Mouse (Mus musculus) forebrain, embryonic 14.5 days (tissue): ENCODE results near the gene Hmgb1. TPM values are rescaled to one million over a fixed set of nuclear protein-coding genes. Genes with fewer than 3 reads are reported as not detected.
"Not testable (repeated sequence)": the region's sequence is repeated elsewhere in the genome, so short reads cannot be mapped to it uniquely, and the experiment has no call there.

Experiments
- ATAC-seq: fragments of 200-750 bp; cut with Nextera tagmentation; 2 replicates; pipeline ENCODE4 v1.8.0; 2017; ENCODE audit warnings: mild to moderate bottlenecking, moderate library complexity
- DNase-seq: peaks from one replicate; pipeline ENCODE4 v3.0.0-alpha.2; 2015; ENCODE audit warnings: low spot score
- H3K27ac ChIP-seq: fragments of 300-500 bp; sonication (generic); 2 replicates; pipeline ENCODE4 v1.5.1; 2014; ENCODE audit warnings: low read depth, mild to moderate bottlenecking, control low read depth, low read length, moderate library complexity
- H3K27me3 ChIP-seq: fragments of 300-500 bp; sonication (generic); replicated peaks from 2 replicates; pipeline ENCODE4 v1.6.1; 2014; ENCODE audit warnings: low read length, control low read depth, mixed read lengths; ENCODE audit not compliant: control insufficient read depth, insufficient read depth
- H3K36me3 ChIP-seq: fragments of 300-500 bp; sonication (generic); 2 replicates; pipeline ENCODE4 v1.6.1; 2014; ENCODE audit warnings: low read length, control low read depth; ENCODE audit not compliant: control insufficient read depth, insufficient read depth
- H3K4me1 ChIP-seq: fragments of 300-500 bp; sonication (generic); 2 replicates; pipeline ENCODE4 v1.6.1; 2014; ENCODE audit warnings: antibody characterized with exemption, low read length, control low read depth; ENCODE audit not compliant: control insufficient read depth, insufficient read depth
- H3K4me2 ChIP-seq: fragments of 300-500 bp; sonication (generic); 2 replicates; pipeline ENCODE4 v1.6.1; 2014; ENCODE audit warnings: mild to moderate bottlenecking, control low read depth, low read length
- H3K4me3 ChIP-seq: fragments of 300-500 bp; sonication (generic); 2 replicates; pipeline ENCODE4 v1.5.1; 2014; ENCODE audit warnings: low read depth, low read length, control low read depth
- H3K9ac ChIP-seq: fragments of 300-500 bp; sonication (generic); 2 replicates; pipeline ENCODE4 v1.6.1; 2014; ENCODE audit warnings: mild to moderate bottlenecking, low read length, control low read depth, moderate library complexity
- H3K9me3 ChIP-seq: fragments of 300-500 bp; sonication (generic); replicated peaks from 2 replicates; pipeline ENCODE4 v1.6.1; 2016; ENCODE audit warnings: low read length, control low read depth, mixed read lengths; ENCODE audit not compliant: control insufficient read depth
- WGBS: fragments of 180-500 bp; shearing (Covaris S2); extraction: QIAGEN DNeasy Blood & Tissue Kit; methylation state at CpG from one replicate; pipeline ENCODE4 v1.1.7; 2014; 5-methylcytosine and 5-hydroxymethylcytosine counted together
- polyA plus RNA-seq: library from polyadenylated mRNA; unstranded; fragments of >200 nt; fragmentation: Nextera tagmentation; extraction: Ambion mirVana; gene quantifications from 2 replicates; pipeline ENCODE4 v1.2.1, GENCODE M21; 2014

Gene Hmgb1
- polyA plus RNA-seq, 1 experiment from 2014 or later = 1,219 TPM

- no peaks in the 10 kb centered on the region for H3K4me1 ChIP-seq
- H3K36me3 ChIP-seq = no peaks in the 10 kb centered on the region
- no peak for DNase-seq
- no peak overlapping the region for H3K27ac ChIP-seq
- 95% methylated on average over 7 of the region's 7 CpGs for WGBS
- no peak overlapping the region for H3K9ac ChIP-seq
- H3K4me3 ChIP-seq = no peak overlapping the region
- no peaks in the 10 kb centered on the region for H3K9me3 ChIP-seq
- H3K27me3 ChIP-seq = no peaks in the 10 kb centered on the region
- no peak for ATAC-seq
- H3K4me2 ChIP-seq = no peak overlapping the region
Observed at GRCm38 (mm10) chr5:149146691-149147090, 37.6 kb downstream of the Hmgb1 start.

GRCm38 (mm10) chr5:149143766-149144375 is 40.4 kb downstream of the Hmgb1 start:
- H3K4me3 ChIP-seq = no peak overlapping the region
- H3K27me3 ChIP-seq = no peaks in the 10 kb centered on the region
- no peak for ATAC-seq
- H3K4me2 ChIP-seq = no peak overlapping the region
- H3K9ac ChIP-seq = no peak overlapping the region
- no peaks in the 10 kb centered on the region for H3K9me3 ChIP-seq
- DNase-seq = peak; percentile 7
- WGBS = 79% methylated on average over 25 of the region's 25 CpGs
- H3K27ac ChIP-seq = no peak overlapping the region
- no peaks in the 10 kb centered on the region for H3K36me3 ChIP-seq
- H3K4me1 ChIP-seq = no peaks in the 10 kb centered on the region

GRCm38 (mm10) chr5:149141155-149141554 is 43.1 kb downstream of the Hmgb1 start:
- not testable (repeated sequence) for H3K9ac ChIP-seq, DNase-seq, H3K4me2 ChIP-seq, ATAC-seq, H3K27ac ChIP-seq, H3K4me3 ChIP-seq, H3K4me1 ChIP-seq, H3K36me3 ChIP-seq, H3K9me3 ChIP-seq, H3K27me3 ChIP-seq
- 100% methylated on average over 1 of the region's 1 CpGs for WGBS

GRCm38 (mm10) chr5:149140336-149140735 is 44.0 kb downstream of the Hmgb1 start:
- 58% methylated on average over 9 of the region's 9 CpGs for WGBS
- Histone ChIP-seq H3K27ac (no peak overlapping the region), H3K4me1 (no peaks in the 10 kb centered on the region), H3K4me3 (no peak overlapping the region), H3K36me3 (no peaks in the 10 kb centered on the region), H3K9ac (no peak overlapping the region), H3K9me3 (no peaks in the 10 kb centered on the region), H3K4me2 (0 out of 2 replicates have a peak overlapping the region, but pooled peaks have one; percentile 3), H3K27me3 (no peaks in the 10 kb centered on the region)
- DNase-seq (no peak), ATAC-seq (no peak)

GRCm38 (mm10) chr5:149138087-149138486 is 46.2 kb downstream of the Hmgb1 start:
- WGBS = 90% methylated on average over 6 of the region's 6 CpGs
- not testable (repeated sequence) for ATAC-seq, H3K4me2 ChIP-seq, H3K27ac ChIP-seq, DNase-seq, H3K9ac ChIP-seq, H3K9me3 ChIP-seq, H3K4me1 ChIP-seq, H3K36me3 ChIP-seq, H3K27me3 ChIP-seq, H3K4me3 ChIP-seq

- Histone ChIP-seq H3K9me3 (no peaks in the 10 kb centered on the region), H3K27ac (no peak overlapping the region), H3K9ac (no peak overlapping the region), H3K27me3 (no peaks in the 10 kb centered on the region), H3K36me3 (no peaks in the 10 kb centered on the region), H3K4me3 (no peak overlapping the region), H3K4me1 (no peaks in the 10 kb centered on the region), H3K4me2 (no peak overlapping the region)
- ATAC-seq (no peak), DNase-seq (no peak)
- WGBS = 78% methylated on average over 3 of the region's 3 CpGs
Observed at GRCm38 (mm10) chr5:149137447-149137846, 46.8 kb downstream of the Hmgb1 start.

- Histone ChIP-seq H3K4me2 (no peak overlapping the region), H3K9ac (no peak overlapping the region), H3K27ac (no peak overlapping the region), H3K9me3 (no peaks in the 10 kb centered on the region), H3K27me3 (no peaks in the 10 kb centered on the region), H3K4me1 (no peaks in the 10 kb centered on the region), H3K4me3 (no peak overlapping the region), H3K36me3 (no peaks in the 10 kb centered on the region)
- ATAC-seq (no peak), DNase-seq (no peak)
- WGBS = 74% methylated on average over 4 of the region's 4 CpGs
Observed at GRCm38 (mm10) chr5:149136933-149137365, 47.3 kb downstream of the Hmgb1 start.

- no peak overlapping the region for H3K9ac ChIP-seq
- H3K36me3 ChIP-seq = no peaks in the 10 kb centered on the region
- no peaks in the 10 kb centered on the region for H3K4me1 ChIP-seq
- H3K9me3 ChIP-seq = no peaks in the 10 kb centered on the region
- H3K27me3 ChIP-seq = no peaks in the 10 kb centered on the region
- H3K27ac ChIP-seq = no peak overlapping the region
- DNase-seq = no peak
- WGBS = 82% methylated on average over 10 of the region's 10 CpGs
- no peak overlapping the region for H3K4me3 ChIP-seq
- no peak for ATAC-seq
- H3K4me2 ChIP-seq = no peak overlapping the region
Observed at GRCm38 (mm10) chr5:149135455-149136354, 48.6 kb downstream of the Hmgb1 start.
